Mouse (Mus musculus) heart, adult 2 months (tissue): ENCODE measurements around the gene Tank.

Experiments used
- CTCF ChIP-seq: fragments of 200-600 bp; IDR thresholded peaks from 2 replicates; pipeline ENCODE4 v1.8.1; 2022; ENCODE audit warnings: antibody characterized with exemption, mild to moderate bottlenecking, moderate library complexity
- POLR2A ChIP-seq: fragments of 200-500 bp; IDR thresholded peaks from 2 replicates; pipeline ENCODE4 v1.6.1; 2011; ENCODE audit warnings: mild to moderate bottlenecking, low read depth, low read length, control low read depth; ENCODE audit not compliant: insufficient read depth

- TF ChIP-seq CTCF (no peak), POLR2A (no peak)
Measured at GRCm38 (mm10) chr2:61536901-61537300, 41.5 kb upstream of the Tank start.
